Mouse (Mus musculus) MEL (cell line): Measurements from ENCODE around the gene Fam219b. TPM values are rescaled to one million over a fixed set of nuclear protein-coding genes. Genes with fewer than 3 reads are reported as not detected.

Experiments used
- DNase-seq: peaks from one replicate; pipeline ENCODE4 v3.0.0; 2011; ENCODE audit warnings: low read depth, low spot score
- H3K27ac ChIP-seq: 2 replicates; pipeline ENCODE4 v1.5.1; 2012; ENCODE audit warnings: low read depth, mild to moderate bottlenecking, control low read depth, low read length, moderate library complexity; ENCODE audit not compliant: control insufficient read depth
- H3K27me3 ChIP-seq, 2 experiments: fragments of 150-350 bp in 1 of 2; sonication (generic) in 1 of 2; 2 replicates each; pipeline ENCODE4 v1.6.1; 2012; ENCODE audit warnings: low read length in 2 of 2, mild to moderate bottlenecking in 2 of 2, improper control_type of control experiment in 1 of 2, moderate library complexity in 1 of 2; ENCODE audit not compliant: insufficient read depth in 2 of 2, control insufficient read depth in 1 of 2
- H3K36me3 ChIP-seq, 2 experiments: 2 replicates each; pipeline ENCODE4 v1.6.1; 2012 to 2014; ENCODE audit warnings: low read length in 2 of 2, improper control_type of control experiment in 1 of 2, inconsistent platforms in 1 of 2, mild to moderate bottlenecking in 1 of 2; ENCODE audit not compliant: insufficient read depth in 2 of 2, control insufficient read depth in 1 of 2
- H3K4me1 ChIP-seq, 2 experiments: fragments of 150-350 bp in 1 of 2; sonication (generic) in 1 of 2; 2 replicates each; pipeline ENCODE4 v1.6.1; 2012; ENCODE audit warnings: low read length in 2 of 2, improper control_type of control experiment in 1 of 2, mild to moderate bottlenecking in 1 of 2; ENCODE audit not compliant: insufficient read depth in 2 of 2, control insufficient read depth in 1 of 2
- H3K4me3 ChIP-seq, 2 experiments: fragments of 150-350 bp in 1 of 2; sonication (generic) in 1 of 2; 2 replicates each; pipeline ENCODE4 v1.5.1; 2012; ENCODE audit warnings: low read depth in 2 of 2, low read length in 2 of 2, mild to moderate bottlenecking in 2 of 2, moderate library complexity in 2 of 2, control low read depth in 1 of 2, improper control_type of control experiment in 1 of 2; ENCODE audit not compliant: control insufficient read depth in 1 of 2, insufficient read depth in 1 of 2
- H3K79me2 ChIP-seq: 2 replicates; pipeline ENCODE4 v1.6.1; 2012; ENCODE audit warnings: mild to moderate bottlenecking, low read length, moderate library complexity; ENCODE audit not compliant: control insufficient read depth, poor library complexity, insufficient read depth
- H3K9ac ChIP-seq: 2 replicates; pipeline ENCODE4 v1.6.1; 2012; ENCODE audit warnings: low read depth, mild to moderate bottlenecking, control low read depth, low read length, moderate library complexity; ENCODE audit not compliant: control insufficient read depth, poor library complexity, severe bottlenecking
- H3K9me3 ChIP-seq: fragments of 150-350 bp; sonication (generic); replicated peaks from 2 replicates; pipeline ENCODE4 v1.6.1; 2012; ENCODE audit warnings: mild to moderate bottlenecking, low read length, improper control_type of control experiment, moderate library complexity; ENCODE audit not compliant: insufficient read depth
- CHD1 ChIP-seq: IDR thresholded peaks from 2 replicates; pipeline ENCODE4 v1.6.1; 2012; ENCODE audit warnings: low read depth, mild to moderate bottlenecking, inconsistent platforms, low read length, improper control_type of control experiment
- E2F4 ChIP-seq: IDR thresholded peaks from 2 replicates; pipeline ENCODE4 v1.6.1; 2011; ENCODE audit warnings: low read depth, low read length, improper control_type of control experiment, borderline replicate concordance
- ELF1 ChIP-seq: IDR thresholded peaks from 2 replicates; pipeline ENCODE4 v1.6.1; 2014; ENCODE audit warnings: low read depth, mild to moderate bottlenecking, inconsistent platforms, low read length, improper control_type of control experiment, moderate library complexity
- EP300 ChIP-seq, 2 experiments: IDR thresholded peaks; 2 replicates each; pipeline ENCODE4 v1.6.1; 2011; ENCODE audit warnings: improper control_type of control experiment in 2 of 2, low read length in 2 of 2, low read depth in 1 of 2, mild to moderate bottlenecking in 1 of 2
- GABPA ChIP-seq: IDR thresholded peaks from 2 replicates; pipeline ENCODE4 v1.6.1; 2012; ENCODE audit warnings: low read depth, mild to moderate bottlenecking, inconsistent platforms, low read length, improper control_type of control experiment, moderate library complexity
- HCFC1 ChIP-seq: IDR thresholded peaks from 2 replicates; pipeline ENCODE4 v1.6.1; 2012; ENCODE audit warnings: low read depth, mild to moderate bottlenecking, inconsistent platforms, low read length, improper control_type of control experiment, moderate library complexity
- MAX ChIP-seq: IDR thresholded peaks from 2 replicates; pipeline ENCODE4 v1.6.1; 2011; ENCODE audit warnings: low read length, improper control_type of control experiment
- MAZ ChIP-seq: IDR thresholded peaks from 2 replicates; pipeline ENCODE4 v1.6.1; 2012; ENCODE audit warnings: low read depth, mild to moderate bottlenecking, inconsistent platforms, low read length, improper control_type of control experiment
- MXI1 ChIP-seq: IDR thresholded peaks from 2 replicates; pipeline ENCODE4 v1.6.1; 2011; ENCODE audit warnings: mild to moderate bottlenecking, low read depth, low read length, improper control_type of control experiment
- MYC ChIP-seq: IDR thresholded peaks from 2 replicates; pipeline ENCODE4 v1.6.1; 2011; ENCODE audit warnings: low read depth, mild to moderate bottlenecking, low read length, improper control_type of control experiment, moderate library complexity
- NELFE ChIP-seq: IDR thresholded peaks from 2 replicates; pipeline ENCODE4 v1.6.1; 2011; ENCODE audit warnings: low read depth, low read length, improper control_type of control experiment
- NRF1 ChIP-seq: IDR thresholded peaks from 2 replicates; pipeline ENCODE4 v1.6.1; 2014; ENCODE audit warnings: low read depth, mild to moderate bottlenecking, inconsistent platforms, low read length, improper control_type of control experiment, moderate library complexity; ENCODE audit not compliant: poor library complexity, insufficient read depth, severe bottlenecking
- POLR2A ChIP-seq, 2 experiments: IDR thresholded peaks; 2 replicates each; pipeline ENCODE4 v1.6.1; 2011 to 2012; ENCODE audit warnings: low read length in 2 of 2, mild to moderate bottlenecking in 2 of 2, control low read depth in 1 of 2, improper control_type of control experiment in 1 of 2, low read depth in 1 of 2, moderate library complexity in 1 of 2; ENCODE audit not compliant: control insufficient read depth in 1 of 2, insufficient read depth in 1 of 2, poor library complexity in 1 of 2
- POLR2AphosphoS2 ChIP-seq: IDR thresholded peaks from 2 replicates; pipeline ENCODE4 v1.6.1; 2011; ENCODE audit warnings: low read length, improper control_type of control experiment
- RAD21 ChIP-seq: IDR thresholded peaks from 2 replicates; pipeline ENCODE4 v1.6.1; 2011; ENCODE audit warnings: mild to moderate bottlenecking, low read depth, low read length, improper control_type of control experiment
- RCOR1 ChIP-seq: IDR thresholded peaks from 2 replicates; pipeline ENCODE4 v1.6.1; 2012; ENCODE audit warnings: low read depth, mild to moderate bottlenecking, inconsistent platforms, low read length, improper control_type of control experiment
- SIN3A ChIP-seq: IDR thresholded peaks from 2 replicates; pipeline ENCODE4 v1.6.1; 2012; ENCODE audit warnings: low read length, improper control_type of control experiment, inconsistent platforms
- SMC3 ChIP-seq: IDR thresholded peaks from 2 replicates; pipeline ENCODE4 v1.6.1; 2011; ENCODE audit warnings: low read depth, low read length, improper control_type of control experiment
- TBP ChIP-seq: IDR thresholded peaks from 2 replicates; pipeline ENCODE4 v1.8.0; 2011; ENCODE audit warnings: low read depth, low read length, improper control_type of control experiment
- TCF12 ChIP-seq: IDR thresholded peaks from 2 replicates; pipeline ENCODE4 v1.6.1; 2014; ENCODE audit warnings: low read depth, mild to moderate bottlenecking, inconsistent platforms, low read length, improper control_type of control experiment, moderate library complexity
- UBTF ChIP-seq: IDR thresholded peaks from 2 replicates; pipeline ENCODE4 v1.6.1; 2012; ENCODE audit warnings: low read depth, mild to moderate bottlenecking, inconsistent platforms, low read length, improper control_type of control experiment, moderate library complexity, borderline replicate concordance; ENCODE audit not compliant: insufficient read depth
- ZKSCAN1 ChIP-seq: IDR thresholded peaks from 2 replicates; pipeline ENCODE4 v1.6.1; 2012; ENCODE audit warnings: low read depth, mild to moderate bottlenecking, inconsistent platforms, low read length, improper control_type of control experiment, moderate library complexity
- ZMIZ1 ChIP-seq: IDR thresholded peaks from 2 replicates; pipeline ENCODE4 v1.6.1; 2012; ENCODE audit warnings: low read depth, mild to moderate bottlenecking, inconsistent platforms, low read length, improper control_type of control experiment, moderate library complexity
- ZNF384 ChIP-seq: IDR thresholded peaks from 2 replicates; pipeline ENCODE4 v1.6.1; 2012; ENCODE audit warnings: low read depth, mild to moderate bottlenecking, inconsistent platforms, low read length, improper control_type of control experiment
- polyA plus RNA-seq, 2 experiments: library from polyadenylated mRNA; stranded (reverse) in 1 of 2; unstranded in 1 of 2; fragments of >175 nt in 1 of 2; fragments of >200 nt in 1 of 2; gene quantifications; 2 replicates each; pipeline versions ENCODE4 v1.2.1 to v1.2.4; 2012; ENCODE audit warnings: low replicate concordance in 2 of 2, low read depth in 1 of 2; ENCODE audit not compliant: insufficient read length in 2 of 2, insufficient read depth in 1 of 2, missing spikeins in 1 of 2
- total RNA-seq: library from RNA; depleted of rRNA; stranded (reverse); fragments of 300-350 nt; gene quantifications from 2 replicates; pipeline ENCODE4 v1.2.3, GENCODE M21; 2012; rRNA removed

Fam219b gene
- total RNA-seq = 12.7 and 16.4 TPM in 2 replicates
- 10 to 100 TPM in 1 of 2 experiments, not detected in 1; 12.8 TPM for polyA plus RNA-seq

DNA sequence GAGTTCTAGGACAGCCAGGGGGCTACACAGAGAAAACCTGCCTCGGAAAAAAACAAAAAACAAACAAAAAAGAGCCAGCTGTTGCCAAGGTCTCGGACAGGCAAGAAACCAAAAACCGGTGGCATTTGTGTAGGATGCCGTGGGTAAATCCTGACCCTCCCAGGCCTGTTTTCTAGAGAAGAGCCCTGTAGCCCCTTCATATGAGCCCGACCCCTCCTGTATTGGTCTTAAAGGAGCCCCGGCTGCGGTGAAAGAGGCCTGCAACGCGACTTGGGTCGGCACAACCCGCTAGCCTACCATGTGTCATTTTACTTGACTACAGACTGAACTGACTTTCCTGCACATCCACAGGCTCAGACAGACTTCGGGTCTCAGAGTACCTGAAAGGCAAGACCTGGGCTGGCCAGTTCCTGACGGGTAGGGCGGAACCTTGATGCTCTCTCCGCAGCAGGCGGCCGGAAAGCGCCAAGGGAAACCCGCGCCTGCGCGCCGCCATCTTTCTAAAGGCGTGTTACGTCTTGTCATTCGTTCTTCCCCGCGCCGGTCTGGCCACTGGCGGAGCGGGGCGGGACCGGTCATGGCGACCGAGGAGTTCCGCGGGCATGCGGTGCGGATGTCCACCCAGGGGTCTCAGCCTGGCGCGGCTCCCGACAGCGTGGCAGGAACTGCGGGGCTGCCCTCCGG is at the start of gene Fam219b:
Gene Fam219b, plus strand, starts transcription at position 485 of the 684 bp plus-strand sequence.
- peaks cover 16% of the 10 kb centered on the region for H3K79me2 ChIP-seq
- H3K36me3 ChIP-seq = peaks cover 9 to 12% of the 10 kb centered on the region in 2 experiments
- peak; percentile 92 for DNase-seq
- H3K4me1 ChIP-seq = peaks cover 5% of the 10 kb centered on the region in 2 experiments; a peak in 3 of 4 replicates
- TF ChIP-seq MAX (peak; percentile 55; the same call in 1 of the 2 replicates), UBTF (peak; percentile 27; the same call in 1 of the 2 replicates), CHD1 (no peak), NRF1 (peak; percentile 94), EP300 (IDR thresholded peaks at IDR 0.05; ENCODE audit: low read depth in 1 of 2, low read length in 2 of 2) (peak in 1 of 2 experiments; percentile 7; a peak in 1 of 4 replicates), POLR2AphosphoS2 (peak; percentile 77), MAZ (peak; percentile 80; the same call in 1 of the 2 replicates), MXI1 (peak; percentile 89), HCFC1 (peak; percentile 87), RAD21 (no peak), TCF12 (peak; percentile 70), ZKSCAN1 (no peak), GABPA (no peak), NELFE (peak; percentile 76), RCOR1 (no peak), ZNF384 (peak; percentile 25; the same call in 1 of the 2 replicates), TBP (peak; percentile 66), POLR2A (IDR thresholded peaks at IDR 0.05; ENCODE audit: control insufficient read depth in 1 of 2, insufficient read depth in 1 of 2, low read depth in 1 of 2, low read length in 2 of 2, poor library complexity in 1 of 2) (peak; percentile 85 to 93), ZMIZ1 (peak; percentile 35; the same call in 1 of the 2 replicates), SIN3A (peak; percentile 79), ELF1 (peak; percentile 65), MYC (peak; percentile 71; the same call in 1 of the 2 replicates), SMC3 (0 out of 2 replicates have a peak, but pooled peaks have one; percentile 12), E2F4 (peak; percentile 80; the same call in 1 of the 2 replicates)
- no peaks in the 10 kb centered on the region for H3K27me3 ChIP-seq
- peak within 1 kb of the TSS; percentile 77 for H3K27ac ChIP-seq
- H3K9ac ChIP-seq = peak within 1 kb of the TSS; percentile 92
- peak within 1 kb of the TSS; percentile 94 to 97 for H3K4me3 ChIP-seq
- H3K9me3 ChIP-seq = no peaks in the 10 kb centered on the region
